Mouse (Mus musculus): Measurements from ENCODE around the gene Upb1. TPM values are rescaled to one million over a fixed set of nuclear protein-coding genes. Genes with fewer than 3 reads are reported as not detected.

Gene Upb1
- total and polyA plus RNA-seq, 2 experiments from 2014 or later, result 0.26 to 1.4 TPM

DNA sequence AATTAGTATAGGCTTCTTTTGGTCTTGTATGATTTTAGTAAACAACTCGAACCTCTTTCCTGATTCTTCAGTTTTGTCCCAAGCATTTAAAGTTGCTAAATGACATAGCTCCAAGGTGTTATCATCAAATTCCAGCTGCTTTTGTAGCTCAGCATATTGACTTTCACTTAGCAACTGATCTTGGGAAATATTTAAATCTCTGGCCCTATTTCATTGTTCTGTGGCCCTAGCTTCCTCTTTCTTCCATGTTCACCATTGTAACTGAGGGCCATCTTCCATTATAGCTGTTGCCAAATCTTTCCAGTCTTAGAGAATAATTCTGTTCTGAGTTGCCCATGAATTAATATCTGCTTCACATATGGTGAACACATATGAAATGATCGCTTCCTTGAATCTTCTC is 89.8 kb downstream of the Upb1 start:
- no peak overlapping the region for H3K4me3 ChIP-seq (ENCODE audit: low read length)
- TF ChIP-seq CTCF (IDR thresholded peaks at IDR 0.05; ENCODE audit: low read depth), result no peak
- no peak overlapping the region for H3K4me2 ChIP-seq (ENCODE audit: low read depth, low read length)
- H3K9me3 ChIP-seq (ENCODE audit: low read length), result no peaks in the 10 kb centered on the region
- no peaks in the 10 kb centered on the region for H3K4me1 ChIP-seq (ENCODE audit: insufficient read depth, low read length)
- H3K9ac ChIP-seq (replicated peaks; ENCODE audit: low read length), result no peak overlapping the region
- ATAC-seq (no peak), DNase-seq (ENCODE audit: low spot score) (no peak)
- no peaks in the 10 kb centered on the region for H3K36me3 ChIP-seq (ENCODE audit: insufficient read depth, low read length)
- WGBS, result 87% methylated on average over 2 of the region's 2 CpGs
- no peaks in the 10 kb centered on the region for H3K27me3 ChIP-seq (ENCODE audit: insufficient read depth, low read length)
- no peak overlapping the region for H3K27ac ChIP-seq

Other genes starting within 250 kb of the Upb1 start
- gene Specc1l, start 189.0 kb upstream of the Upb1 start, total RNA-seq (2014; rRNA removed), result 36.3 and 42.2 TPM in 2 replicates
- gene Specc1l, start 189.0 kb upstream of the Upb1 start, polyA plus RNA-seq (2015; fragmentation: Nextera tagmentation; extraction: Ambion mirVana), result 22.3 and 23.4 TPM in 2 replicates
- 4.7 and 8.5 TPM in 2 replicates for gene Adora2a, start 84.2 kb upstream of the Upb1 start, total RNA-seq (2014; rRNA removed)
- 1.7 TPM in 2 replicates for gene Adora2a, start 84.2 kb upstream of the Upb1 start, polyA plus RNA-seq (2015; fragmentation: Nextera tagmentation; extraction: Ambion mirVana)
- 16.4 and 18.0 TPM in 2 replicates for gene Snrpd3, start 116.4 kb downstream of the Upb1 start, total RNA-seq (2014; rRNA removed)
- gene Snrpd3, start 116.4 kb downstream of the Upb1 start, polyA plus RNA-seq (2015; fragmentation: Nextera tagmentation; extraction: Ambion mirVana), result 133 and 135 TPM in 2 replicates
- gene Gucd1, start 116.9 kb downstream of the Upb1 start, total RNA-seq (2014; rRNA removed), result 42.3 and 44.3 TPM in 2 replicates
- 12.6 and 15.6 TPM in 2 replicates for gene Gucd1, start 116.9 kb downstream of the Upb1 start, polyA plus RNA-seq (2015; fragmentation: Nextera tagmentation; extraction: Ambion mirVana)
- 30.3 and 31.4 TPM in 2 replicates for gene Lrrc75b, start 159.2 kb downstream of the Upb1 start, total RNA-seq (2014; rRNA removed)
- gene Lrrc75b, start 159.2 kb downstream of the Upb1 start, polyA plus RNA-seq (2015; fragmentation: Nextera tagmentation; extraction: Ambion mirVana), result 26.0 and 26.4 TPM in 2 replicates
- 3.2 and 7.6 TPM in 2 replicates for gene Ggt1, start 160.5 kb downstream of the Upb1 start, total RNA-seq (2014; rRNA removed)
- gene Ggt1, start 160.5 kb downstream of the Upb1 start, polyA plus RNA-seq (2015; fragmentation: Nextera tagmentation; extraction: Ambion mirVana), result 1.0 and 1.2 TPM in 2 replicates
- 2.8 and 3.4 TPM in 2 replicates for gene Ggt5, start 188.2 kb downstream of the Upb1 start, total RNA-seq (2014; rRNA removed)
- gene Ggt5, start 188.2 kb downstream of the Upb1 start, polyA plus RNA-seq (2015; fragmentation: Nextera tagmentation; extraction: Ambion mirVana), result 2.3 TPM in 2 replicates
- gene Susd2, start 242.9 kb downstream of the Upb1 start, total RNA-seq (2014; rRNA removed), result 14.4 and 14.9 TPM in 2 replicates
- 11.2 and 11.4 TPM in 2 replicates for gene Susd2, start 242.9 kb downstream of the Upb1 start, polyA plus RNA-seq (2015; fragmentation: Nextera tagmentation; extraction: Ambion mirVana)

Measured in hindbrain, postnatal 0 days (tissue).